Mouse (Mus musculus) myocyte (in vitro differentiated cells): Measurements from ENCODE around the gene Isyna1.

Source experiments
- CEBPB ChIP-seq: IDR thresholded peaks from 2 replicates; pipeline ENCODE4 v1.6.1; 2011; ENCODE audit warnings: mild to moderate bottlenecking, moderate library complexity; ENCODE audit not compliant: poor library complexity, insufficient read depth, severe bottlenecking
- MYOG ChIP-seq, 3 experiments: IDR thresholded peaks; one replicate each; pipeline ENCODE4 v1.6.1; 2011; ENCODE audit warnings: control low read depth in 2 of 3, low read depth in 2 of 3, mild to moderate bottlenecking in 2 of 3; ENCODE audit not compliant: insufficient read length in 2 of 3, control insufficient read depth in 1 of 3, insufficient read depth in 1 of 3
- POLR2A ChIP-seq: IDR thresholded peaks from one replicate; pipeline ENCODE4 v1.6.1; 2011; ENCODE audit warnings: low read depth, mild to moderate bottlenecking, control low read depth, moderate library complexity; ENCODE audit not compliant: insufficient read length

GRCm38 (mm10) chr8:70599507-70600290, 5.5 kb downstream of the Isyna1 start:
- TF ChIP-seq CEBPB (no peak), POLR2A (no peak), MYOG (IDR thresholded peaks at IDR 0.05; ENCODE audit: control insufficient read depth in 1 of 3, insufficient read depth in 1 of 3, insufficient read length in 2 of 3, low read depth in 2 of 3) (no peak)
